Comparison of ENCODE assay signal across 21 mouse cellular contexts in the genomic region with DNA sequence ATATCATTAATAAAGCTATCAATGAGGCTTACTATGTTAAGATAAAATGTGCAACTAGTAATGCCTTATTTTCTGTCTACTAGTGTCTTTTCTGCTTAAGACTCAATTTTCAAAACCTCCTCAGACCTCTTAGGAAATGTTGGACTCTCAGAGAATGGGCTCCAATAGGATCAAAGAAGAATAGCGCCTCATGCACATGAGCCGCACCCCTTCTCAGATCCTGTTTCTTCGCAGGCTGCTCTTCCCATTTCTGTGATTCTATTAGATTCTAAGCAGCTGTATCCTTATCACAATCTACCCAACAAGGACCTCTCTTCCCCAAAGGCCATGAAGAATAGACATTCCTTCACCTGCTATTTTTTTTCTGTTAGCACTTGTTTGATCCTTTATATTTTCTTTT. TPM values are rescaled to one million over a fixed set of nuclear protein-coding genes. Genes with fewer than 3 reads are reported as not detected.
DNase-seq lines count a peak whose midpoint lies in the region; ATAC-seq lines count a peak whose summit lies in the region.
"Had no signal": no experiment of that assay in that cellular context is flagged by ENCODE, and none has a peak within 500 bp of the region (broad histone marks: within the 10 kb centered on the region; RNA-seq: fewer than 3 reads in every experiment).

No protein-coding gene starts in this region.

- 94% methylated on average over 3 of the region's 3 CpGs for WGBS in heart, embryonic 10.5 days

- H3K4me3 ChIP-seq in heart, embryonic 10.5 days: no peak overlapping the region

- H3K27me3 ChIP-seq in heart, embryonic 10.5 days (ENCODE audit: insufficient read depth, poor library complexity, severe bottlenecking): no peaks in the 10 kb centered on the region
- H3K27me3 ChIP-seq: CH12.LX, Patski had no signal

- no peaks in the 10 kb centered on the region for H3K4me1 ChIP-seq in heart, embryonic 10.5 days

- peaks cover 14% of the 10 kb centered on the region; the same call in 1 of the 2 replicates for H3K36me3 ChIP-seq in heart, embryonic 10.5 days

- no peak overlapping the region for H3K27ac ChIP-seq in heart, embryonic 10.5 days

- DNase-seq in layer of hippocampus, postnatal 25 days (ENCODE audit: extremely low spot score in 1 of 2, low spot score in 1 of 2): no peak
- DNase-seq in heart, embryonic 10.5 days (ENCODE audit: low spot score): no peak
- no peak for DNase-seq in layer of hippocampus, postnatal 10 days (ENCODE audit: low spot score in 2 of 2)
- DNase-seq: adrenal gland, adult 2 months; adrenal gland, adult 8-10 months; adrenal gland, postnatal 10 days; adrenal gland, postnatal 14 days; adrenal gland, postnatal 25 days; adrenal gland, postnatal 36 days; B cell, adult 2 months; cerebellum, adult 11 months; cerebellum, adult 11-12 months; cerebellum, adult 18-20 months had no signal

- ATAC-seq in granulocyte monocyte progenitor cell, adult 5-6 weeks (replicated peaks; ENCODE audit: poor library complexity, severe bottlenecking): peak; percentile 52
- ATAC-seq in megakaryocyte, adult 5-6 weeks (ENCODE audit: poor library complexity, severe bottlenecking): peak; percentile 74; the same call in 1 of the 2 replicates
- ATAC-seq in monocyte, adult 5-6 weeks (replicated peaks; ENCODE audit: insufficient number of reproducible peaks, low FRiP score, low TSS enrichment, poor library complexity, severe bottlenecking): peak; percentile 75; the same call in 1 of the 2 replicates
- ATAC-seq: activated CD4-positive, CD25-positive, alpha-beta regulatory T cell, adult 4 months; CD4-positive, CD25-positive, alpha-beta regulatory T cell, adult 4 months; Patski had no signal

- H3K9me3 ChIP-seq in heart, embryonic 10.5 days: no peaks in the 10 kb centered on the region
- H3K9me3 ChIP-seq: G1E had no signal

RNA-seq across cellular contexts. Expression of gene Sugct, which starts 33.4 kb away (rescaled TPM):
- 0.32 TPM in 1 of 2 replicates, not detected in the other for total RNA-seq in granulocyte monocyte progenitor cell, adult 5-6 weeks (2014; fragmentation: Nextera tagmentation)
- total RNA-seq in granulocyte monocyte progenitor cell, adult 5-6 weeks (2017): 0.52 and 0.82 TPM in 2 replicates
- 0.18 and 0.73 TPM in 2 replicates for total RNA-seq in megakaryocyte, adult 5-6 weeks (2015)
- total RNA-seq in megakaryocyte, adult 5-6 weeks (2017): 0.11 and 0.98 TPM in 2 replicates
- total RNA-seq in monocyte, adult 5-6 weeks (2017): not detected in 3 replicates
- total RNA-seq in layer of hippocampus, postnatal 25 days (2021): 1 to 10 TPM; 1.6 to 1.7 TPM
- polyA plus RNA-seq in heart, embryonic 10.5 days (2016; fragmentation: Nextera tagmentation; extraction: Ambion mirVana): 4.2 and 4.3 TPM in 2 replicates
- 1 to 10 TPM; 1.2 TPM for total RNA-seq in layer of hippocampus, postnatal 10 days (2021)

RNA-seq across cellular contexts. Expression of gene Mplkip, which starts 33.8 kb away (rescaled TPM):
- total RNA-seq in granulocyte monocyte progenitor cell, adult 5-6 weeks (2014; fragmentation: Nextera tagmentation): 57.5 and 60.2 TPM in 2 replicates
- 28.0 and 45.7 TPM in 2 replicates for total RNA-seq in granulocyte monocyte progenitor cell, adult 5-6 weeks (2017)
- total RNA-seq in megakaryocyte, adult 5-6 weeks (2015): 58.3 and 65.4 TPM in 2 replicates
- 28.7 and 30.5 TPM in 2 replicates for total RNA-seq in megakaryocyte, adult 5-6 weeks (2017)
- total RNA-seq in monocyte, adult 5-6 weeks (2017): 13.9 to 49.2 TPM (median 36.4 TPM) in 3 replicates
- 10 to 100 TPM; 13.1 to 18.8 TPM for total RNA-seq in layer of hippocampus, postnatal 25 days (2021)
- polyA plus RNA-seq in heart, embryonic 10.5 days (2016; fragmentation: Nextera tagmentation; extraction: Ambion mirVana): 38.2 and 47.1 TPM in 2 replicates
- 10 to 100 TPM; 17.3 to 19.5 TPM for total RNA-seq in layer of hippocampus, postnatal 10 days (2021)
